In genomic region chr19:30166801-30167505, GRCm38 (mm10) we compare ENCODE assay signal across 29 mouse cellular contexts. TPM values are rescaled to one million over a fixed set of nuclear protein-coding genes. Genes with fewer than 3 reads are reported as not detected.
A peak's percentile ranks its signal among the peaks of the same experiment; 100 is the strongest.
DNase-seq lines count a peak whose midpoint lies in the region; ATAC-seq and TF ChIP-seq lines count a peak whose summit lies in the region.
"Had no signal": no experiment of that assay in that cellular context is flagged by ENCODE, and none has a peak within 500 bp of the region (broad histone marks: within the 10 kb centered on the region; RNA-seq: fewer than 3 reads in every experiment).

No protein-coding gene starts in this region.

- H3K4me3 ChIP-seq in kidney, embryonic 16.5 days (ENCODE audit: low read length): no peak overlapping the region
- no peak overlapping the region for H3K4me3 ChIP-seq in liver, adult 2 months (ENCODE audit: insufficient read depth, low read depth, low read length)
- H3K4me3 ChIP-seq in liver, embryonic 11.5 days (ENCODE audit: low read depth, low read length): no peak overlapping the region
- H3K4me3 ChIP-seq: embryonic facial prominence, embryonic 10.5 days; forebrain, embryonic 15.5 days; heart, embryonic 12.5 days; left cerebral cortex, adult 2 months; midbrain, embryonic 10.5 days; myocyte; neural tube, embryonic 13.5 days; stomach, embryonic 15.5 days had no signal

- no peaks in the 10 kb centered on the region for H3K9me3 ChIP-seq in kidney, embryonic 16.5 days (ENCODE audit: low read length)
- H3K9me3 ChIP-seq in liver, embryonic 11.5 days (ENCODE audit: control insufficient read depth, low read length): no peaks in the 10 kb centered on the region
- H3K9me3 ChIP-seq: embryonic facial prominence, embryonic 10.5 days; forebrain, embryonic 15.5 days; heart, embryonic 12.5 days; midbrain, embryonic 10.5 days; neural tube, embryonic 13.5 days; stomach, embryonic 15.5 days had no signal

- no peak overlapping the region for H3K4me2 ChIP-seq in kidney, embryonic 16.5 days (replicated peaks; ENCODE audit: low read depth, low read length)
- H3K4me2 ChIP-seq in liver, embryonic 11.5 days: no peak overlapping the region
- H3K4me2 ChIP-seq: forebrain, embryonic 15.5 days; heart, embryonic 12.5 days; neural tube, embryonic 13.5 days; stomach, embryonic 15.5 days had no signal

- no peaks in the 10 kb centered on the region for H3K4me1 ChIP-seq in kidney, embryonic 16.5 days (ENCODE audit: insufficient read depth, low read length)
- H3K4me1 ChIP-seq in liver, adult 2 months (ENCODE audit: control insufficient read depth, insufficient read depth, low read length): peaks cover 28% of the 10 kb centered on the region
- H3K4me1 ChIP-seq in liver, embryonic 11.5 days (replicated peaks; ENCODE audit: control insufficient read depth, insufficient read depth, low read length): no peaks in the 10 kb centered on the region
- H3K4me1 ChIP-seq: embryonic facial prominence, embryonic 10.5 days; heart, embryonic 12.5 days; neural tube, embryonic 13.5 days; stomach, embryonic 15.5 days had no signal

- peaks cover 12% of the 10 kb centered on the region; the same call in 1 of the 2 replicates for H3K79me2 ChIP-seq in liver, adult 2 months (ENCODE audit: control insufficient read depth, insufficient read depth, low read length)

- DNase-seq in kidney, adult 11 months: peak; percentile 84
- DNase-seq in liver, adult 2 months (ENCODE audit: extremely low read depth, low read depth, low spot score): peak; percentile 88
- no peak for DNase-seq in liver, embryonic 11.5 days (ENCODE audit: low spot score)
- peak; percentile 46 for DNase-seq in ZHBTc4 (ENCODE audit: low read depth, low spot score)
- no peak for DNase-seq in spleen, postnatal 36 days (ENCODE audit: low spot score in 2 of 2)
- DNase-seq: adrenal gland, postnatal 25 days; cerebellum, postnatal 10 days; gastrocnemius, postnatal 14 days; heart, adult 11 months; heart, postnatal 10 days; liver, postnatal 0 days; retina, postnatal 1 day; thymus, adult 2 months; thymus, postnatal 4 days had no signal

- ATAC-seq in kidney, embryonic 16.5 days (ENCODE audit: low FRiP score, low TSS enrichment): no peak
- ATAC-seq in liver, embryonic 11.5 days (replicated peaks; ENCODE audit: low FRiP score): no peak
- no peak for ATAC-seq in frontal cortex, adult (ENCODE audit: low TSS enrichment)
- ATAC-seq: forebrain, embryonic 15.5 days; hindbrain, postnatal 0 days; intestine, embryonic 16.5 days; liver, postnatal 0 days; lung, postnatal 0 days; midbrain, embryonic 16.5 days had no signal

- 84% methylated on average over 20 of the region's 20 CpGs for WGBS in kidney, embryonic 16.5 days
- WGBS in liver, adult 2 months: 67% methylated on average over 20 of the region's 20 CpGs
- 83% methylated on average over 20 of the region's 20 CpGs for WGBS in liver, embryonic 11.5 days

- no peak overlapping the region for H3K9ac ChIP-seq in kidney, embryonic 16.5 days (replicated peaks; ENCODE audit: low read length)
- no peak overlapping the region for H3K9ac ChIP-seq in liver, adult 2 months (ENCODE audit: low read depth, low read length)
- H3K9ac ChIP-seq in liver, embryonic 11.5 days (ENCODE audit: low read depth, low read length): no peak overlapping the region
- H3K9ac ChIP-seq: forebrain, embryonic 15.5 days; heart, embryonic 12.5 days; liver, postnatal 0 days; neural tube, embryonic 13.5 days; stomach, embryonic 15.5 days had no signal

- no peak for TF ChIP-seq POLR2A in liver, adult 2 months (IDR thresholded peaks at IDR 0.05; ENCODE audit: extremely low read depth, insufficient read depth, low read length)

- no peak for TF ChIP-seq CTCF in liver, adult 2 months (IDR thresholded peaks at IDR 0.05; ENCODE audit: low read depth, low read length)

- H3K27ac ChIP-seq in kidney, embryonic 16.5 days (ENCODE audit: low read length): no peak overlapping the region
- peak overlapping the region; percentile 36 for H3K27ac ChIP-seq in liver, adult 2 months (replicated peaks; ENCODE audit: insufficient read depth, low read depth, low read length)
- H3K27ac ChIP-seq in liver, embryonic 11.5 days (ENCODE audit: low read depth, low read length): no peak overlapping the region
- H3K27ac ChIP-seq: embryonic facial prominence, embryonic 10.5 days; forebrain, embryonic 15.5 days; hindbrain, postnatal 0 days; left cerebral cortex, adult 2 months; macrophage; midbrain, embryonic 10.5 days; neural tube, embryonic 13.5 days; stomach, embryonic 15.5 days had no signal

- no peaks in the 10 kb centered on the region for H3K27me3 ChIP-seq in kidney, embryonic 16.5 days (ENCODE audit: insufficient read depth, low read length)
- H3K27me3 ChIP-seq in liver, adult 2 months (ENCODE audit: control insufficient read depth, insufficient read depth, low read length): no peaks in the 10 kb centered on the region
- H3K27me3 ChIP-seq in liver, embryonic 11.5 days (replicated peaks; ENCODE audit: control insufficient read depth, insufficient read depth, low read length): no peaks in the 10 kb centered on the region
- H3K27me3 ChIP-seq: forebrain, embryonic 15.5 days; neural tube, embryonic 13.5 days; stomach, embryonic 15.5 days had no signal

- H3K36me3 ChIP-seq in kidney, embryonic 16.5 days (ENCODE audit: insufficient read depth, low read length): no peaks in the 10 kb centered on the region
- no peaks in the 10 kb centered on the region; the same call in 1 of the 2 replicates for H3K36me3 ChIP-seq in liver, adult 2 months (ENCODE audit: control insufficient read depth, insufficient read depth, low read length)
- H3K36me3 ChIP-seq in liver, embryonic 11.5 days (ENCODE audit: control insufficient read depth, insufficient read depth, low read length): no peaks in the 10 kb centered on the region
- H3K36me3 ChIP-seq: forebrain, embryonic 15.5 days; heart, embryonic 12.5 days; neural tube, embryonic 13.5 days; stomach, embryonic 15.5 days had no signal

RNA-seq across cellular contexts. Expression of gene Gldc, which starts 8.3 kb away (rescaled TPM):
- 10.3 and 10.9 TPM in 2 replicates for polyA plus RNA-seq in kidney, embryonic 16.5 days (2015; fragmentation: Nextera tagmentation; extraction: Ambion mirVana)
- total RNA-seq in liver, adult 2 months (2014; rRNA removed): 64.2 and 98.4 TPM in 2 replicates
- 94.1 and 134 TPM in 2 replicates for polyA plus RNA-seq in liver, adult 2 months (2012; rRNA removed)
- polyA plus RNA-seq in liver, embryonic 11.5 days (2014; fragmentation: Nextera tagmentation; extraction: Ambion mirVana): 22.2 and 24.7 TPM in 2 replicates

Comparison
In these comparisons a context has a peak if more than half of its experiments do, and no peak if none do; other contexts are left out.
1. DNase-seq: peak in kidney, adult 11 months (single experiment), liver, adult 2 months (single experiment) and ZHBTc4 (single experiment); none in liver, embryonic 11.5 days (single experiment) and spleen, postnatal 36 days (0 of 2).